Mouse (Mus musculus): ENCODE measurements around the gene Tmod3. TPM values are rescaled to one million over a fixed set of nuclear protein-coding genes. Genes with fewer than 3 reads are reported as not detected.
"Not testable (repeated sequence)": the region's sequence is repeated elsewhere in the genome, so short reads cannot be mapped to it uniquely, and the experiment has no call there.

Tmod3 gene
- polyA plus RNA-seq, 1 experiment = 53.7 TPM

DNA sequence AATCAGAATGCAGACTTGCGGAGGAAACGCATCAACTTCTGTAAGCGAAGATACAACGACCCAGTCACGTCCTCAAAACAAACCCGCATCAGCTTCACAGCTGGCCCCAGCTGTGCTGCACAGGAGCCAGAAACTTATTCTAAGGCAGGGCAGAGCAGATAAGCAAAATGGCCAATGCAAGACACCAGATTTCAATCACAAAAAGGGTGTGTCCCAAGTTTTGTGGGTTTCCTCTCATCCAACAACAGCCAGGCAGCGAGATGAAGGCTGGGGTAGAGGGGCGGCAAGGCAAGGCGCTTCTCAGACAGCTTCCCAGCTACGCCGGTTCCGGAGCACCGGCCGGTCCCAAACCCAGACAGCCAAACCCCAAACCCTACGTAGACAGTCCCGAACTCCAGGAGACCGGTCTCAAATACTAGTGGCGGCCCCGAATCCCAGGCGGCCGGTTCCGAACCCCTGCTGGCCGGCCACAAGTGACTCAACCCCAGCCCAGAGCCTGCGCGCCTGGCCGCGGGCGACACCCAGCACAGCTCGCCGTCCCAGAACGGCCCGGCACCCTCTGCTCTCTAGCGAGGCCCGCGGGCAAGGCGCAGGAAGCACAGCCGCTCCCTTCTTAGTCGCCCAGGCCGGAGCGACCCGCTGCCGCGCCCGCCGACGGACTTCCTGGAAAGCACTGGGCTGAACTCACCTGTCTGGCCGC lies 495 bp downstream of the Tmod3 start:
- no peak for DNase-seq (ENCODE audit: extremely low spot score in 1 of 2, low spot score in 1 of 2)

DNA sequence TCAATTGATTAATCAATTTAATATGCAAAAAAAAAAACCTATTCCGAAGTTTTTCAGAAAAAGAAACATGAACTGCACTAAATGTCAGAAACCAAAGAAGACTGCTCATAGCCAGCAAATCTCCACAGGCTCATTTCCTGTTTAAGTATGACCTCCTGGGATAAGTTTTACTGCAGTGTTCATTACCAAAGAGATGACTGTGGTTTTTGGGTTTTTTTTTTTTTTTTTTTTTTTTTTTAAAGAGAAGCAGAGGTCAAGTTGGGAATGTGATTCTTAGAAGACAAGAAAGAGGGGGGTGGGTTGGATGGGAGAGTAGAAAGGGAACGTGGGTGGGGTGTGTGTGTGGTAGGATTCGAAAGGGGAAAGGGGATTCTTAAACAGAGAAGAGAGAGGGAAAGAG lies 1.1 kb downstream of the Tmod3 start:
- no peak for DNase-seq (ENCODE audit: extremely low spot score in 1 of 2, low spot score in 1 of 2)

- DNase-seq (ENCODE audit: extremely low spot score in 1 of 2, low spot score in 1 of 2) = no peak
Observed at GRCm38 (mm10) chr9:75553719-75554118, 5.7 kb downstream of the Tmod3 start.

- peak in 1 of 2 experiments; percentile 44 for DNase-seq (ENCODE audit: extremely low spot score in 1 of 2, low spot score in 1 of 2)
Observed at GRCm38 (mm10) chr9:75551342-75551741, 8.1 kb downstream of the Tmod3 start.

DNA sequence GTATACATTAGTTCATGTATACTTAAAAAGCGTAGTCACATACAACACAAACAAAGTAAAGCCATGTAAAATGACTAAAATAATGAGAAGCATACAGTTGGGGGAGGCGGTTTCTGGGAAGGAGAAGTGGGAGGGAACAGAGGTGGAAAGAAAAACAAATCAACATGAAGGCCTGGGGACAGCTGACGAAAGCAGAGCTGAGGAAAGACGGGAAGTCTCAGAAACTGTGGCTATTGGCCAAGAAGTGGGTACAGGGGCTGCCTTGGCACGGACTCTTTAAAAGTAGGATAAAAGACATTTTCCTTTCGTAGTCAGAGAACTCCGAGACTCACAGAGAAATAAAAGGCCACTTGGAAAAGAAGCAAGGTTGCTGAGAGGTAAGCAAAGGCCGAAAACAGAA lies 10.4 kb downstream of the Tmod3 start:
- DNase-seq (ENCODE audit: extremely low spot score in 1 of 2, low spot score in 1 of 2) = no peak

DNA sequence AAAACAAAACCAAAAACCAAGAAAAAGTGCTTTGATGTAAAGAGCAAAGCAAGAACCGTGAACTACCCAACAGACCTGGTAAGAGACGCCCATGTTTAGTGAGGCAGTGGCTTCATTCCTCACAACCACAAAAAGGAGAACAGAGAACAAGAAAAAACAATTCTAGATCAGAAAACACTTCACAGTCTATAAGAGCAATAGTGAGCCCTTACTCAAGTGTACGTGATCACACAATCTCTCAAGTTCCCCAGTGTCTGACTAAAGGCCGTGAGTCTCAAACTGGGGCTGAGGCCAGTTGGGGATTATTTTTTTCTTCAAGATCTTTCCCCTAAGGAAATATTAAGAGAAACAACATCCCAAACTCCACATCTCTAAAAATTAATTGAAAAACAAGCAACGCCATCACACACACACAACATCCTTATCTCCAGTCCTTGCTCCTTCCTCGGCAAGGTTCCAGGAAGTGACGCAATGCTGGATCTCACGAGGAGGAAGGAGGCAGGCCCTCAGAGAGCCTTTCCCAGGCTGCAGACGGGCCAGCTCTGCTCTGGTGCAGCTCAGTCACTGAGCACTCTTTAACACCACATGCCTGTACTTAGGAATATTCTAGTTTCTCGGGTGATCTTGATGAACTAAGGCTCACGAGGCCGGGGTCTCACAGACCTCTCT lies 12.4 kb downstream of the Tmod3 start:
- DNase-seq (ENCODE audit: extremely low spot score in 1 of 2, low spot score in 1 of 2) = no peak

GRCm38 (mm10) chr9:75545514-75545913 lies 13.9 kb downstream of the Tmod3 start:
- no peak for DNase-seq (ENCODE audit: extremely low spot score in 1 of 2, low spot score in 1 of 2)

GRCm38 (mm10) chr9:75541497-75541896 lies 18.0 kb downstream of the Tmod3 start:
- no peak for DNase-seq (ENCODE audit: extremely low spot score in 1 of 2, low spot score in 1 of 2)

- DNase-seq (ENCODE audit: extremely low spot score in 1 of 2, low spot score in 1 of 2) = no peak
Observed at GRCm38 (mm10) chr9:75536422-75536821, 23.0 kb downstream of the Tmod3 start.

GRCm38 (mm10) chr9:75534431-75534962 lies 25.0 kb downstream of the Tmod3 start:
- no peak for DNase-seq (ENCODE audit: extremely low spot score in 1 of 2, low spot score in 1 of 2)

DNA sequence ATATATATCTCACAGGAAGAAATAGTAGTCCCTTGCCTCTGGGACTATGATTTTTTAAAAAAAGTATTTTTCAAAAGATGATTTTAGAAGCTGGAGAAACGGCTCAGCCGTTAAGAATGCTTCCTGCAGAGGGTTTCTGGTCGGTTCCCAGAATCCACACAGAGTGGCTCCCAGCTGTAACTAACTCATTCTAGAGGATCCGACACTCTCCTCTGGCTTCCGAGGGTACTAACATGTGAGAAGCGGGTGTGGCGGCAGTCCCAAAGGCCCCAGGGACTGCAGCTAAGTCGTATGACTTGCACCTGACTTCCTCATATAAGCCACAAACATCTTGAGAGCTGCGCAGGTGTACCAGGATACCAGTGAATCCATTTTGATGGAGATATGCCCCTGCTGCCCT lies 26.5 kb downstream of the Tmod3 start:
- DNase-seq (ENCODE audit: extremely low spot score in 1 of 2, low spot score in 1 of 2) = not testable (repeated sequence)

DNA sequence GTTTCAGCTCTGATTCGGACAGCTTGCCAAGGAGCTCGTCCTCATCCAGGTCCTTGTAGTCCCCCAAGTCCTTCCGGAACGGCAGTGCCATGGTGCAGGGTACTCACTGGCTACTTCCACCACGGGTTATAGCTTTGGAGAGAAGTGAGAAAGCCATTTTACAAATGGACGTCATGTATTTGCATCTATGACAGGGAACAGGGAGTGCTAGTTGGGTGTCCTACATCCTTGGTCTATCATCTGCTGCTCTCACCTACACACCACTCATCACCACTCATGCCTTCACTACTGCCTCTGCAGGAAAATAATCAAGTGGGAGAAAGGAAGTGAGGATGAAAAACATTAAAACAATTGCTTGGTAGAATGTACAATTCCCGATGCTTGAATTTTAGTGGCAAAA lies 27.0 kb downstream of the Tmod3 start:
- DNase-seq (ENCODE audit: extremely low spot score in 1 of 2, low spot score in 1 of 2) = no peak

DNA sequence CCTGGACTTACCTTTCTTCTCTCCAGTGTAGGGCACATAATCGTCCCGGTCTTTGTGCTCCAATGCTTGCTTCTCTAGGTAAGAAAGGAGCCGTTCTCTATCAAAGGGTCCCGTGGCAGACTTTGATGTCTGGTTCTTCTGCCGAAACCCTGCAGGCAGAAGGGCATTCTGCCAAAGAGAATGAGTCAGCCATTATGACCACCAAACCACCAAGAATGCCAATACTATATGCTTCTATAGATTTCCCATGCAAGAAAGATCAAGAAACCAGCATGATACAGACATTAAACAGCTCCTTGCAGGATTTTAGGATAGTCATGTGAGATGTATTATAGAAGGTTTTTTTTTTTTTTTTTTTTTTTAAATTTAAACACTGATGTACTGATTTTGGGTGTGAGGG lies 30.1 kb downstream of the Tmod3 start:
- no peak for DNase-seq (ENCODE audit: extremely low spot score in 1 of 2, low spot score in 1 of 2)

DNA sequence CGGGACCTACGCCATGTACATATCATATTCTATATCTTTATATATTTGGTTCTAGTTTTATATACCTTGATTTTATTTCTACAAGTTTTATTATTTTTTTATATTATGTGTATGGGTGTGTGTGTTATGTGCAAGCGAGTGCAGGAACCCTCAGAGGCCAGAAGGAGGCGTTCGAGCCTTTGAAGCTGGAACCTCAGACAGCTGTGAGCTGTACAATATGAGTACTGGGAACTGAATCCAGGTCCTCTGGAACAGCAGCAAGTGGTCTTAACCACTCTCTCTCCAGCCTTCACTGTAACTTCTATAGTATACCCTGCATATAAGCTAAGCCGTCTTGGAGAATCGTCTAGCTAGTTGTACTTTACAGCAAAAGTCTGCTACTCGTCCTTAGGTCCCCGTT lies 31.4 kb downstream of the Tmod3 start:
- no peak for DNase-seq (ENCODE audit: extremely low spot score in 1 of 2, low spot score in 1 of 2)

GRCm38 (mm10) chr9:75527368-75528059 lies 31.9 kb downstream of the Tmod3 start:
- DNase-seq (ENCODE audit: extremely low spot score in 1 of 2, low spot score in 1 of 2) = no peak

DNA sequence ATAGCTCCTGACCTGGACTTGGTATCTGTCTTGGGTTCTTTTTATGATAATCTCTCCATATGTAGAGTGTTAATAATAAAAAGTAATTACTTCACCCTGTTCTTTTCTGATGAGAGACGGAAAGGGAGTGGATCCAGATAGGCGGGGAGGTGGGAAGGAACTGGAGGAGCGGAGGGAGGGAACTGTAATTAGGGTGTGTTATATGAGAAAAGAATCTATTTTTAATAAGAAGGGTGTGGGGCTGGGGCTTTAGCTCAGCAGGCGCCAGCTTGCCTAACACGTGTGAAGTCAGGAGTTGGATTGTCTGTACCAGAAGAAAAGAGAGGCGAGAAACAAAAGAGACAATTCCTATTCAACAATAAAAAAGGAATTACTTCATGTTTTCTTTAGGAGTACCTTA lies 35.8 kb downstream of the Tmod3 start:
- peak in 1 of 2 experiments; percentile 43 for DNase-seq (ENCODE audit: extremely low spot score in 1 of 2, low spot score in 1 of 2)

GRCm38 (mm10) chr9:75522217-75522616 lies 37.2 kb downstream of the Tmod3 start:
- no peak for DNase-seq (ENCODE audit: extremely low spot score in 1 of 2, low spot score in 1 of 2)

DNA sequence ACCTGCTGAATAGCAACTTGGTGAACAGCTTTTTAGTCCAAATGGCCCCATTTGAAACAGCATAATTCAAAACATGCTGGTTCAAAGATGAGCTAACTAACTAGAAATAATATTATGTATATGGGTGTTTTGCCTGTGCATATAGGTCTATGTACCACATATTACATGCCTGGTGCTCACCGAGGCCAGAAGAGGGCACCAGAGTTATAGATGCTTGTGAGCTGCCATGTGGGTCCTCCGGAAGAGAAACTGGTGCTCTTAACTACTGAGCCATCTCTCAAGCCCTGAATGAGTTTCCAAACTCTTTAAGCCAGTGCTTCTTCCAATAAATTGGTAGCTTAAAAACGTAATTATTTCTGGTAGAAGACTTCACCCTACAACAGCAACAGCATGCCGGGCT lies 37.7 kb downstream of the Tmod3 start:
- peak in 1 of 2 experiments; percentile 44 for DNase-seq (ENCODE audit: extremely low spot score in 1 of 2, low spot score in 1 of 2)

DNA sequence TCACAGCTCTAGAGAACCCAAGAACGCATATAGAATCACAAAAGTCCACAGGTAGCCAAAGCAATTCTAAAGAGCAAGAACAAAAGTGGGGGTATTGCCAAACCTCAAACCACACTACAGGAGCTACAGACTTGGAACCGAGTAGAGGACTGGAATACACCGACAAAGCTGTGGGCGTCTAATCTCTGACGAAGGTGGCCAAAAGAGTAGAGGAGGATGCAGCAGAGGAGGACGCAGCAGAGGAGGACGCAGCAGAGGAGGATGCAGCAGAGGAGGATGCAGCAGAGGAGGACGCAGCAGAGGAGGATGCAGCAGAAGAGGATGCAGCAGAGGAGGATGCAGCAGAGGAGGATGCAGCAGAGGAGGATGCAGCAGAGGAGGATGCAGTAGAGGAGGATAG lies 38.5 kb downstream of the Tmod3 start:
- no peak for DNase-seq (ENCODE audit: extremely low spot score in 1 of 2, low spot score in 1 of 2)

DNA sequence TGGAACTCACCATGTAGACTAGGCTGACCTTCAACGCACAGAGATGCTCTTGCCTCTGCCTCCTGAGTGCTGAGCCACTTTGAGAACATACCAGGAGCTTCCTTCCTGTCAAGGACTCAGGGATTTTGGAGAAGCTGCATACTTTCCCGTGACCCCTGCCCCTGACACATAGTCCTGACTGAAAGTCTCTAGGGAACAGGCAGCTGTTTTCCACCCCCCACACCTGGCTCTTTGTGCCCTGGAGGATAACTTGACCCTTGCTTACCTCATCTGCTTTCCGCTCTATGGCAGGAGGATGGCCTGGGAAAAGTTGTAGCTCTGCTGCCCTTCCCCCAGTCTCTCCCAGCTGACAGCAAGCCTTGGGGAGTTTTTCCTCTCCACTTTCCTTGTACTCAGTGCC lies 41.7 kb downstream of the Tmod3 start:
- no peak for DNase-seq (ENCODE audit: extremely low spot score in 1 of 2, low spot score in 1 of 2)

DNA sequence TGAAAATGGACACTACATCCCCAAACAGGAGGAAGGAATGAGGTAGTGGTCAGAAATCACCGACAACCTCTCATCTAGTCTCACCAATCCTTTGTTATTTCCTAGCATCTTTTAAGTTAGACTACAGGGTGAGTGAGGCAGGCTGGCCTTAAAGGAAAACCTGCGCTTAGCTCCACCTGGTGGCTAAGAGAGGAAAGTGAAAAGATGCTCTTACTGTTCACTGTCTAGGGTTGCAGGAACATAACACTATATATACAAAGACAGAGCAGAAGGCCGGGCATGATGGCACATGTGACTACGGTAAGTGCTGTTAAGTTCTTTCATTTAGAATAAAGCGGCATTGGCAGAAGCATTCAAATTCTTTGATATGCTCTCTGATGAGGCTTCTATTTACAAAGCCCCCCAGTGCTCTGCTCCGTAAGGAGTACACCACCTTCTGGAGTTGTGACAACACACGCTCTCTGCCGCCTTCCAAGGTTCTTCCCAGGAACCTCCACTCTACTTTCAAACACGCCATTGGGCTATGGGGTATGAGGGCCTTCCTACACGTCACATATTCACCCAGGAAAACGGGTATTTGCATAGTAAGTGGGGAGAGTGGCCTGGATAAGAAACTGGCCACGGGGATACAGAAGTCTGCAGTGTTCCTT lies 43.9 kb downstream of the Tmod3 start:
- peak in 1 of 2 experiments; percentile 85 for DNase-seq (ENCODE audit: extremely low spot score in 1 of 2, low spot score in 1 of 2)

Data from frontal cortex, adult 2 months (tissue).